Mouse (Mus musculus) skeletal muscle tissue, adult 2 months (tissue): Measurements from ENCODE around the gene Vps8.

Experiments used
- DNase-seq: peaks from one replicate; pipeline ENCODE4 v3.0.0-alpha.2; 2012; ENCODE audit warnings: low read depth, low spot score

Gene Vps8

DNA sequence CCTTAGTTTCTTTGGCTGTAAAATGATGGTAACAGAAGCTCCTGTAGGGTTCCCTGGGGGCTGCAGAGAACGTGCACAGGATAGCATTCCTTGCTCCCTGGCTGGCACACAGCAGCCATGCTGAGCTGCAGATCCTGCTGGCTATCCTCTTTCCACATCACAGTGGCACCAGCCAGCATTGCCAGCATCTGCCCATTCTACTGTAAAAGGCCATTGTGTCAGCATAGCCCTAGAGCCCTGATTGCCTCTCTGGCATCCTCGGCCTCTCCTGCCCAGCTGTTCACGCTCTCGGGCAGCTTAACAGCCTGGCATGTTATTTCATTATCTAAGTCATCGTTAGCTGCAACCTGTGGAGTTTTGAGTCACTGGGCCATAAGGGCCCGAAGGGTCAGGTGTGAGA is 204.3 kb downstream of the Vps8 start:
- no peak for DNase-seq

DNA sequence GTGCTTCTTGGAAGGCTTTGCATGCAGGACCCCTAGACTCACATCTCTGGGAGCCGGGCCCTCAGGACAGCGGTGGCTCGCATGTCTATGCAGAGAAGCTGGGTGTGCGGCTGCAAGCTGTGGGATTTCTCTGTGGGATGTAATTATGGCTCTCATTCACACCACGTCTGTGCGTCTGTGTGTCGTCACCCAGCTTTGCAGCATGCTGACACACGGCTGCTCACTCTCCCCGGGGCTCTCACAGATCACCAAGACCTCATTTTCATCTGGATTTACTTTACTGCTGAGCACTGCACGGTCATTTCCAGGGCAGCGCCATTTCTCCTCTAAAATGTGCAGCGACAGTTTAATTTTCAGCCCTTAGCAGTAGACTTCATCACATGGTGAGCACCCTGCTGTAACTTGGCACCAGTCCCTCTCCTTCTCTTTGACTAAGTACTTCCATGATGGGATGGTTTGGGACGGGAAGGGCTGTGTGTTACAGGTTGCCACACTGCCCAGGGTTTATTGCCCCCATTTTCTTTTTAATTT is 205.2 kb downstream of the Vps8 start:
- DNase-seq, result no peak

DNA sequence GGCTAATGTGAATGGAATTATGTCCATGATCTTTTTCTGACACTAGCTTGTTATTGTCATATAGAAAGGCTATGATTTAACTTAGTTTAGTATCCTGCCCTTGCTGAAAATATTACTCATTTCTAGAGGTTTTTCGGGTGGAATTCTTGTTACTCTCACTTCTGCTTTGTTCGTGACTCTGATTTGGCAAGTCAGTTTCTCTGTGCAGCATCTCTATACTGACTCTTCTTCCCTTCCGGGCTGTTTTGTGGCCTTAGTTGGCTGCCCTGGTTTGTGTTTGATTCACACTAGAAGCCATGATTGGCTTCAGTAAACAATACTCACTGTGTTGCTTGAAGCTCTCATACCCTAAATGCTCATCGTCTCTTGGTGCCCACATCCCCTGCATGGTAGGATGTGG is 207.7 kb downstream of the Vps8 start:
- no peak for DNase-seq

DNA sequence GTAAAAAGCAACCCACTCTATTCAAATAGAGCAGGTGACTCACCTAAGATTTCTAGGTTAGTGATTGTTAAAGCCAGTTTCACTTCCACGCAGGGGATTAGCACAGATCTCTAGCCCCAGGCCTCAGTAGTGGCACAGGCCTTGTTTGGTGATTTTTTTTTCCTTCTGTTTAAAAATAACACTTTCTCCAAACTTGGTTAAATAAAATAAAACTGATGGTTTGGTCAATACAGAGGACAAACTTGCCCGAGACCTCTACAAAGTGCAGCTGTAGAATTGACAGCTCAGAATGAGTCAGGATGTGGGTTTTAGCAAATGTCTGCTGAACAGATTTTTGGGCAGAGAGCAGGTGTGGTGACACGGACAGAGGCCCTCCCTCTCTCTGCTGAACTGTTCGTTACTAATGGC is 208.9 kb downstream of the Vps8 start:
- DNase-seq, result no peak

DNA sequence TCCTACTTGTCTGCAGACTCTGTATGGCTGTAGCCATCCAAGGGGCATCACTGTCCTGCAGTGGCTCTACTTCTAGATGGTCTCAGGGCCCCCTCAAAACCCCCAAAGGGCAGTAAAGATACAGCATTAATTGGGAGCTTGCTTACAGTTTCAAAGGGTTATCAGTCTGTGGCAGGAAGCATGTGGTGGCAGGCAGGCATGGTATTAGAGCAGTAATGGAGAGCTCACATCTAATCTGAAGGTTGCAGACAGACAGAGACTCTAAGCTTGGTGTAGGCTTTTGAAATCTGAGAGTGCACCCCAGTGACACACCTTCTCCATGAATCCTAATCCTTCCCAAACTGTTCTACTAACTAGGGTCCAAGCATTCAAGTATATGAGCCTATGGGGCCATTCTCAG is 211.5 kb downstream of the Vps8 start:
- DNase-seq, result no peak

DNA sequence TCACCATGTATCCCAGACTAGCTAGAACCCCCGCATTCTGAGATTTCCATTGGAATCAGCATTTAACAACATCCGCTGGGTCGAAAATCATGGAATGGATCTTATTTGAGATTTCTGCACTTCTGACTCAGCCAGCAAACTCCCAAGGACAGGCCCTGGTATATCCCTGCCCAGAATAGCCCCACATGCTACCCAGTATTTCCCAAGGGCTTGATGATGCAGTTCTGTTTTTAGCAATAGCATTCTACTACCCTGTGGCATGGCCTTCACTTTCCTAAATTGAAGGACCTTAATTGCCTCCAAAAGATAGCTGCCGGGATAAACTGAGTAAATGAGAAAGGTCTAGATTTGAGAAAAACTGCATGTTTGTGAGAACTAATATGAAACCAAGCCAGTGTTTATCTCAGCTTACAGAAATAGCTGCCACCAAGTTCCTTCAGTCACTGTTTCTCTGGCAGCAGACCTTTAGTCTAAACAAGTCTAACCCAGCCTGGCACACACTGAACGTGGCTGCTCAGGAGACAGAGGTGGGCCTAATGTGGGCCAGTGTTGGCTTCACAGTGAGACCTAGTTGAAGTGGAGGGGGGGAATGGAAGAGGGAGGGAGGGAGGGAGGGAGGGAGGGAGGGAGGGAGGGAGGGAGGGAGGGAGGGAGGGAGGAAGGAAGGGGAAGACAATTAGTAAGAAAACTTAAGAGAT is 213.4 kb downstream of the Vps8 start:
- DNase-seq, result peak; percentile 69

DNA sequence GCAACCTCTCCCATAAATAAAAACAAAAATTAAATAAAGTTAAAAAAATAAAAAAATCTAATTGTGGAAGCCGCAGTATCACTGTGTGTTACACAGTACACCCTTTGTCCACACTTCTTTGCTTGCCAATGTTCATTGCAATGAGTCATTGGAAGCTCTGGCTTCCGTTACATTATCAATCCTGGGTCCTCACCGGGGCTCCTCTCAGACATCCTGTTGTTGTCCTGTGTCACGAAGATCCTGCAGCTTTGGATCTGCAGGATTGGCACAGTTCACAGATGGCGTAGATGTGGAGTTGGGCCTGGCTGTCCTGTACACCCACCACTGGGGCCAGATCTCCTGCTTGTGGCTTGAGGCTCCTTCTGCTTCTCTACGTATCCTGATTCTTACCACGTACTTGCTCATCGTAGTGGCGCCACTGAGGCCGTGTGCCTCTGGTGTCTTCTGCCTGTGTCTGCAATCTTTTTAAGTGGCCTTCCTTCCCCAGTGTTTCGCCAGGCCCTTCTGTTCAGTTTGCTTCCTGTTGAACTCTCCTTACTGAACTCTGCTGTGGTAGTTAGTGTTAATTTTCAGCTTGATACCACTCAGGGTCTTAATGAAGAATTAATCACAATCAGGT is 214.4 kb downstream of the Vps8 start:
- no peak for DNase-seq

DNA sequence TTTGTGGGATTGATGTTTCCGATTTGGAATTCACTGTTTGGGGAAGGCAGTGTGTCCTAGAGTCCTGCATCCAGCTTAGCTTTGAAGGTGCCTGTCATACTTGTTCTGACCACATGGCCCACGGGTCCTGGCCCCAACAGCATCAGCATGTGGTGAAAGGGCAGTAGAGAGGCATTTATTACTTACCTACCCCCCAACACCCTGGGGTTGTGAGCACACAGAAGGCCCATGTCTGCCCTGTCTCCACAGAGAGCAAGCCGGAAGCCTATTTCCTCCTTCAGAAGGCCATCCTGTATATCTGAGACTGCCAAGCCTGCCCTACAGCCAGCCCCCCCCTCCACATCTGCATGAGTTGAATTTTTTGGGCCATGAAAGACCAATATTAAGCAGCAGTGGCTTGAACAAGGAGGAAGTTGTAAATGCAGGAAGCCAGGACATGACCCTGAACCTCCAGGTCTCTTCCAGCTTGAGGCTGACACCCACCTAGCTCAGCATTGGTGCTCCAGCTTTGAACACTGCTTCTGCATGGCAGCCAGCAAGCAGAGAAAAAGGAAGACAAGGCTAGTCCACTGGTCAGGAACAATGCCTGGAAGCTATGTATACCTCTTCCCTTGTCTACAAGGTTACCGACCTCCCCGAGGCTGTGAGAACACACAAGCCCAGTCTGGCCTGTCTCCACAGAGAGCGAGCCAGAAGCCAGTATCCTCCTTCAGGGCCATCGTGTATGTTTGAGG is 218.0 kb downstream of the Vps8 start:
- DNase-seq, result no peak

DNA sequence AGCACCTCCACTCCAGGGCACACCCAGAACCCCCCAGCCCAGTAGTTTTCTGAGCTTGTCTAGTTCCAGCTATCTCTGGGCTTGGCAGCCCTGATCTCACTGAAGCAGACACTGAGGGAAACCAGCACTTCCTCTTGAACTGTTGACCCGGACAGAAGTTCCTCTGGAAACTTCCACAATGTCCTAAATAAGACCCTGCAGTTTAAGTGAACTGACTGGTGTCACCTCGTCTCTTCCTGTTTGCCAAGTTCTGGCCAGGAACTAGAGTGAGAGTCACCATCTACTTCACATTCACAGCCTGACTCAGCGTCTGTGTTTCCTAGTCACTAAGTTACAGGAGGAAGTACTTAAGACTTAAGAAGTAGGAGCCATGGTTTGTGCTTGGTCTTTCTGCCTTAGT is 219.0 kb downstream of the Vps8 start:
- peak; percentile 64 for DNase-seq

DNA sequence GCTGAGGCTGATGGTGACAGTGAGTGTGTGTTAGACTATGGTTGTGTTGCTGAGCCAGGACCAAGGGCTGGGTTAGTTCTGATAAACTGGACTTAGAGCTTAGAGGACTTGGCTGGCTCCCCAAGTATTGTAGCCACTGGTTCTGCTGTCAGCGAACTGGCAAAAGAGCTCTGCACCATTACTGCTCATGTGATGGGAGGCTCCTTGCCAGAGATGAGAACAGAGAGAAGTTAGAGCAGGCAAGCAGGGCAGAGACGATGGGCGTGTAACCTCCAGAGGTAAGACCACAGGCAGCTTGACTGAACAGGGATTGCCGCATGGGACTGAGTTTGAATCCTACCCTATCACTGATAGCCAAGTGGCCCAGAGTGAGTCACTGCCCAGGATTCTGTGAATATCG is 220.0 kb downstream of the Vps8 start:
- DNase-seq, result peak; percentile 62

DNA sequence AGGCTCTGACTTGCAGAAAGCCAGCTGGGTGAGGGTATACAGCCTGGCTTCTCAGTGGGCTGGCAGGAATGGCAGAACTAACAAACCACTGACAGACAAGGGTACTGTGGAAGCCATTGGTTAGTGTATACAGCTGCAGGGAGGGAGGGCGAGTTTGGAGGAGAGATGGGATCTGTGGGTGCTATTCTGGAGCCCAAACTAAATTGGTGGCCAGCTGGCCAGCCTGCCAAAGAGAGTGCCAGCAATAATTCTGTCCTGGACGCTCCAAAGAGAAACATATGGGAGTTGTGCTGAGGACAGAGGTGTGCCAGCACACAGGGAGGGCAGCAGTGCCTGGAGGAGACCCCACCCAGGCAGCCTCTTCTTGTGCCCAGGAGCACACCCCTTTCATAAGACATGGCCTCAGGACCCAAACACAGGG is 220.7 kb downstream of the Vps8 start:
- DNase-seq, result no peak

DNA sequence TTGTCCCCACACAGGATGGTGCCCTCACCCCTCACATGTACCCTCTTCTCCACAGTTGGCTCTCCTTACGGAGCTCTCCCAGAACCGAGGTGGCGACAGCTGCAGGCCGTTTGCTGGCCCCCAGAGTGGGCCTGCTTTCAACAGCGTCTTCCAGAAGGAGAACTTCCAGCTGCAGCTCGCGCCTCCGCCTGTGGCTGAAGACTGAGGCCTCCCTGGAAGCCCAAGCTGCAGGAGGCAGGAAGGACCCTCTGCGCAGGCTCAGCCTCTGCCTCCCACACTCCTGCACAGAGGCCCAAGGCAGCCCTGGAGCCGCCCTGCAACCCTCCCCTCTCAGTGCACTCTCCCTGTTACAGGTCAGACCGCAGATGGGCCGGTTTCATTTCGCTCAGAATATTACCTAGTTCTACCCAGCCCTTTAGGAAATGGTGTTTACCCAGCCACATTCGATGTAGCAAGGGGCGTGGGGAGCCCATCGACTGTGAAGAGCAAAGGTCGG is 221.2 kb downstream of the Vps8 start:
- peak; percentile 59 for DNase-seq

DNA sequence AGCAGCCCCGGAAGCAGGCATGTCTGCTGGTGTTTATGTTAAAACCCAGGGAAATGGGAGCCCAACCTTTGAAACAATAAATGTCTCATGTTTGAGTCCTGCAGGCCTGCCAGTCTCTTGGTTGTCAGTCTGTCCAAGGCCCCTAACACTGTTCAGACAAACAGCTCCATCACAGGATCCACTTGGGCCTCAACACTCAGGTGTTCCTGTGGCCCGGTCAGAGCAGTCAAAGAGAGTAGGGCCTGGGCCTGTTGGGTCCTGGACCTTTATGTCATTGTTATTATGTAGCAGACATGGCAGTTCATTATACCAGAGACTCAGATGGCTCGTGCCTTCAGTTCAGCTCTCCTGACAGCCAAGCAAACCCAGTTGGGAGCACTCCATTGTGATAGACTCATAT is 221.7 kb downstream of the Vps8 start:
- DNase-seq, result no peak

DNA sequence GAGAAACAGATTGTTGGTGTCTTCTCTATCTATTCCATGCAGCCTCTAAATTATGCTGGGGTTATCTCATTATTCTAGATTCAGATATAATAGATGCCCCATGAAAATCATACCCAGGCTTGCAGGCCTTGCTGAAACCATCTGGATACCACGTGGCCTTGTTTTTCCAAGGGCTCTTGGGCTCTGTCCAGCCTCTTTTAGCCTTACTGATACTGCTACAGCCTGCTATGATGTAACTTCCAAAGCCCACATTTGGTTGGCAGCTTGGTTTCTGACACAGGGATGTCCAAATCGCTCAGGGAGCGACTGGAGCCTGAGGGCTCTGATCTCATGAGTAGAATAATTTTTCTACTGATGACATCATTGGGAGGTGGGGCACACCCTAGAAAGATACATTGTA is 223.0 kb downstream of the Vps8 start:
- DNase-seq, result no peak

DNA sequence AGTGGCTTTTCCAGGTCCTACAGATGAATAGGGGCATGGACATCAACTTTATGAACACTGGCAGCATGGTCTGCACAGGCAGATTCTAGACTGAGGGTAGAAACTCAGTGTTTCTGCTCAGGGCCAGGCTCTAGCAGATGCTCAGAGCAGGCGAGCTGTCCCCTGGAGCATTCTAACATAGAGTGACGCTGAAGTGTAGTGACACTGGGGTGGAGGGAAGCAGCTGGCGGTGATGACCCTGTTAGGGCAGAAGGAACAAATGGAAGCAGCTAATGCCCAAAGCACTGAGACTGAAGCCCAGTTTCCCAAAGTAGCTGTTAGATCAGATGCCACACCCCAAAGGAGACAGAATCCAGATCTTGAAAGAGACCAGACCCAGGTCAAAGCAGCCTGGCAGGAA is 223.6 kb downstream of the Vps8 start:
- no peak for DNase-seq

DNA sequence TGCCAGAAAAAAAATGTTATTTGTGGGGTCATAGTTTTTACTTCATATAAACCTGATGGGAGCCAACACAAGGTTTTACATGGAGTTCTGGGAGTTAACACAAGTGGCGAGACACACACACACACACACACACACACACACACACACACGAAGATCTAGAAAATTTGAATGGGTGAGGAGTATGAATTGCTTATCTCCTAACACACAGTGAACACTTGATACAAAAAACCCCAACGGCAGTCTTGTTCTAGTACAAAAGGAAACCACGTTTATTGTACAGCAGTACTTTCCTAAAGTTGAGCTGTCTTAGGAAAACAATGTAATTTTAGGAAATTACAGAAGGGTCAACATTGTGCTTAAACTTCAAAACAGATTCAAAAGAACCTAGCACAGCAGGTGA is 225.9 kb downstream of the Vps8 start:
- no peak for DNase-seq

DNA sequence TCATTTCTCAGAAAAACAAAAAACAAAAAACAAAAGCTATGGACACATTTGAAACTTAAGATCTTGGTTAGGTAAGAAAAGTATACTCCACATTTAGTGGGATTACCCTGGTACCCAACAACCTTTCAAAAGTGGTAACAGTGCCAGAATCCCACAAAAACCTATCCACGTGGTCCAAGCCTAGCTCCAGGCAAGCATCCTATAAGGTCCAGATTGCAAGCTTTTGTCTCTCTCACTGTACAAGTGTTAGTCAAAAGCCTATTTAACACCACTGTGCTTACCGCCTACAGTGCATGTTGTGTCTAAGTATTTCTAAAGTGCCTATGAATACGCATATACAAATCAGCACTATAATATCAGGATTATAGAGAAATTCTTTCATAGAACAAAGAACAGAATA is 227.4 kb downstream of the Vps8 start:
- DNase-seq, result no peak

DNA sequence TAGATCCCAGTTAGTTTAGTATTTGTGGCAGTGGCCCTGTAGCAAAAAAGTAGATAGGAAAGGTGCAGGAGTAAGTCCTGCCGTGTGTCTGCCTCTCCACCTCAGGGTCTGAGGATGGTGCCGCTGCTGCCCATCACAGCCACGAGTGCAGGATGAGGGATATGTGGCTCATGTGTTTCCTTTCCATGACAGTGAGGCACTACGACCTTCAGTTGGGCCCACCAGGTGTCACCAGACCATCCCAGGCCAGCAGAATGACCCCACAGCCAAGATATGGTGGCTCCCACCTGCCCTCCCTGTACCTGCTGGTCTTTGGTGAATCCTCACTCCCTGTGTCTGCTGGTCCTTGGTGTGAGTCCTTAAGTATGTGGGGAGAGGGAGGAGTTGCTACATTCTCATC is 228.2 kb downstream of the Vps8 start:
- DNase-seq, result no peak

DNA sequence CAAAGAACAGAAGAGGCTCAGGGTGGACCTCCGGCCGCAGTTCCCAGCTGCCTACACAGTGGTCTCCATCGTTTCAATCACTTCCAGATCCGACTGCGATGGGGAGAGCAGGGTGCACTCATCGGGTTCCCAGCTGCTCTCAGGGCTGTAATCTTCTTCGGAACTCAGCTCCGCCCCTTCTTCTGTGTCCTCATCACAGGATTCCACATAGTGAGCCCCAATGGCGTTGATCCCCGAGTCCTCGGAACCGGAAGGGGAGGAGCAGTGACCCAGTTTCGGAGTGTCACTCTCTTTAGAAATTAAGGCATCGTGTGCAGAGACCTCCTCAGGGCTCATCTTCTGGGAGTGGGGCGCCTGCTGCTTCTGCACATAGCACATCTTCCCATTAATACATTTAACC is 230.2 kb downstream of the Vps8 start:
- DNase-seq, result no peak

DNA sequence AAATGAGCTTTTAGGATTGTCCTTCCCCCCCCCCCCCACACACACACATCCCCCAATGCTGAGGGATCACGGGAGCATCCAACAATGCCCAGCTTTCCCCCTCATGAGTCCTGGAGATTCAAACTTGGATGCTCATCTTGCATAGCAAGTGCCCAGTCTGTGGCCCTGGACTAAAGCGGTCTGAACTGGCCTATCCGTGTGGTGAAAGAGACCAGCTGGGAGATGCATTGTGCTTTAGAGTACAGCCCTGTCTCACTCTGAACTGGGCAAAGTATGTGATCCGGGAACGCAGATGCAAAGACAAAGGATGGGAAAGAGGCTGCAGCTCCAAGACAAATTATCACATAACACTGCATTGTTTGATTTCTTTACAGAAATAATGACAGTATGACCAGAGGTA is 231.5 kb downstream of the Vps8 start:
- DNase-seq, result no peak

DNA sequence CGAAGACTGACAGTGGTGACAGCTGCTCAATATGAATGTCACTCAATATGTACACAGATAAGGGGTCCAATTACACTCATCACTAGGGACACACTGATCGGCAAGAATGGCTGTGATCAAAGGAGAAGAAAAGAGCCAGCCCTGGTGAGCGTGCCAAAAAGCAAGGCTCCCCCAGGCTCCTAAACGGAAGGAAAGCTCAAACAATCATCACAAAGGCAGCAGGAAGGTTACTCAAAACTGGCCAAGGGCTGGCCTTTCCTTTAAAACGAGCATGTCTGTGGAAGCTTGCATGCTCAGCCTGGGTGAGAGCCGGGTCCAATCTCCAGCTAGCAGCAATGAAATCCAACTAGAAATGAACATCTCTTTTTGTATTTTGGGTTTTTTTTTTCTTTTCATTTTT is 232.4 kb downstream of the Vps8 start:
- no peak for DNase-seq

DNA sequence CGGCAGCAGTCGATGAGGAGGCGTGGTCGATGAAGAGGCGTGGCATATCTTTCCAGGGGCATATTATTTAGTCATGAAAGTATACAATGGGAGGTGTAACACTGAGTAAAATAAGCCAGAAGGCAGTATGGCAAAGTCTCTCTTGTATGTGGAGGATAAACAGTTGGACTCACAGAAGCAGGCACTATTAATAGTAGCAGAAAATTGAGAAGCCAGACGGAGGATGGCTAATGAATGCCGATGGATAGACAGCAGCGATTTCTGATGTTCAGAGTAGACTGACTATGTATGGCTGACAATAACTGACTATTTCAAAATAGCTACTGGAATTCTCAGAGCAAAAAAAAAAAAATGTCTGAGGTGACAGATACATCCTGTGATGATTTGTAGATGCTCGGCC is 233.0 kb downstream of the Vps8 start:
- DNase-seq, result no peak
